Mouse (Mus musculus): Measurements from ENCODE around the gene Gm9732. TPM values are rescaled to one million over a fixed set of nuclear protein-coding genes. Genes with fewer than 3 reads are reported as not detected.
"Not testable (repeated sequence)": the region's sequence is repeated elsewhere in the genome, so short reads cannot be mapped to it uniquely, and the experiment has no call there.

Gene Gm9732
- total RNA-seq, 2 experiments from 2014 or later: not detected

DNA sequence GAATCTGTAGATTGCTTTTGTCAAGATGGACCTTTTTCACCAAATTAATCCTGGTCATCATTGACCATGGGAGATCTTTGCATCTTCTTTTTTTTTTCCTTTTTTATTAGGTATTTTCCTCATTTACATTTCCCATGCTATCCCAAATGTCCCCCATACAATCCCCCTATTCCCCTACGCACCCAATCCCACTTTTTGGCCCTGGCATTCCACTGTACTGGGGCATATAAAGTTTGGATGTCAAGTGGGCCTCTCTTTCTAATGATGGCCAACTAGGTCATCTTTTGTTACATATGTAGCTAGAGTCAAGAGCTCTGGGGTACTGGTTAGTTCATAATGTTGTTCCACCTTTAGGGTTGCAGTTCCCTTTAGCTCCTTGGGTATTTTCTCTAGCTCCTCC is 62.8 kb downstream of the Gm9732 start:
- intact Hi-C loops (cut with DNase I; ENCODE audit: low total_unique reads); DNase-seq: not testable (repeated sequence)

- DNase-seq; intact Hi-C loops (cut with DNase I; ENCODE audit: low total_unique reads): not testable (repeated sequence)
Observed at GRCm38 (mm10) chr14:43347711-43348110, 72.9 kb downstream of the Gm9732 start, which contains the start of gene 1700001F09Rik. 1700001F09Rik (minus strand) TSS chr14:43347811.

GRCm38 (mm10) chr14:43352944-43353343 is 78.1 kb downstream of the Gm9732 start:
- DNase-seq; intact Hi-C loops (cut with DNase I; ENCODE audit: low total_unique reads): not testable (repeated sequence)

Other genes starting within 250 kb of the Gm9732 start
- not detected for gene Gm8094, start 198.4 kb upstream of the Gm9732 start, total RNA-seq (2021)
- not detected for gene Gm8104, start 174.4 kb upstream of the Gm9732 start, total RNA-seq (2021)
- not detected for gene Gm7233, start 95.2 kb upstream of the Gm9732 start, total RNA-seq (2021)
- not detected for gene Gm8122, start 39.7 kb upstream of the Gm9732 start, total RNA-seq (2021)
- gene Gm8126, start 16.4 kb upstream of the Gm9732 start, total RNA-seq (2021): not detected
- not detected for gene Gm8127, start 18.8 kb downstream of the Gm9732 start, total RNA-seq (2021)
- not detected for gene 1700001F09Rik, start 72.8 kb downstream of the Gm9732 start, total RNA-seq (2021)
- gene Gm8138, start 141.3 kb downstream of the Gm9732 start, total RNA-seq (2021): not detected